Mouse (Mus musculus) heart, postnatal 0 days (tissue): ENCODE results near the gene Cnot4. TPM values are rescaled to one million over a fixed set of nuclear protein-coding genes. Genes with fewer than 3 reads are reported as not detected.

Source experiments
- ATAC-seq: fragments of 200-750 bp; cut with Nextera tagmentation; 2 replicates; pipeline ENCODE4 v1.8.0; 2017; ENCODE audit warnings: low read depth, moderate number of reproducible peaks, moderate library complexity; ENCODE audit not compliant: insufficient read depth
- DNase-seq: peaks from one replicate; pipeline ENCODE4 v3.0.0-alpha.2; 2016; ENCODE audit warnings: low spot score
- H3K27ac ChIP-seq: fragments of 300-500 bp; sonication (generic); 2 replicates; pipeline ENCODE4 v1.5.1; 2014; ENCODE audit warnings: low read depth, mild to moderate bottlenecking
- H3K27me3 ChIP-seq: fragments of 300-500 bp; sonication (generic); 2 replicates; pipeline ENCODE4 v1.6.1; 2014; ENCODE audit warnings: low read length, mixed read lengths; ENCODE audit not compliant: control insufficient read depth, insufficient read depth
- H3K36me3 ChIP-seq: fragments of 300-500 bp; sonication (generic); replicated peaks from 2 replicates; pipeline ENCODE4 v1.6.1; 2014; ENCODE audit warnings: low read length, mixed read lengths; ENCODE audit not compliant: control insufficient read depth, insufficient read depth
- H3K4me1 ChIP-seq: fragments of 300-500 bp; sonication (generic); 2 replicates; pipeline ENCODE4 v1.6.1; 2014; ENCODE audit warnings: antibody characterized with exemption; ENCODE audit not compliant: control insufficient read depth, insufficient read depth
- H3K4me2 ChIP-seq: fragments of 300-500 bp; sonication (generic); 2 replicates; pipeline ENCODE4 v1.6.1; 2014; ENCODE audit warnings: low read depth, mild to moderate bottlenecking, low read length, moderate library complexity
- H3K4me3 ChIP-seq: fragments of 300-500 bp; sonication (generic); 2 replicates; pipeline ENCODE4 v1.5.1; 2014; ENCODE audit warnings: low read depth, low read length
- H3K9ac ChIP-seq: fragments of 300-500 bp; sonication (generic); replicated peaks from 2 replicates; pipeline ENCODE4 v1.6.1; 2014; ENCODE audit warnings: low read depth, low read length, mixed read lengths
- H3K9me3 ChIP-seq: fragments of 300-500 bp; sonication (generic); replicated peaks from 2 replicates; pipeline ENCODE4 v1.6.1; 2016; ENCODE audit warnings: low read length; ENCODE audit not compliant: control insufficient read depth
- CTCF ChIP-seq: IDR thresholded peaks from 2 replicates; pipeline ENCODE4 v1.5.1; 2016; ENCODE audit warnings: antibody characterized with exemption, control low read depth, low read depth
- EP300 ChIP-seq: IDR thresholded peaks from 2 replicates; pipeline ENCODE4 v1.6.1; 2016; ENCODE audit warnings: antibody characterized with exemption, low read depth
- WGBS: fragments of 180-500 bp; shearing (Covaris S2); extraction: QIAGEN DNeasy Blood & Tissue Kit; methylation state at CpG from one replicate; pipeline ENCODE4 v1.1.7; 2014; 5-methylcytosine and 5-hydroxymethylcytosine counted together
- polyA plus RNA-seq: library from polyadenylated mRNA; unstranded; fragments of >200 nt; fragmentation: Nextera tagmentation; extraction: Ambion mirVana; gene quantifications from 2 replicates; pipeline ENCODE4 v1.2.1, GENCODE M21; 2015
- total RNA-seq: library from RNA; depleted of rRNA; stranded (reverse); fragments of >200 nt; gene quantifications from 2 replicates; pipeline ENCODE4 v1.2.3, GENCODE M21; 2014; ENCODE audit warnings: low replicate concordance

Gene Cnot4
- total and polyA plus RNA-seq, 2 experiments from 2014 or later, result 13.3 to 15.0 TPM

- TF ChIP-seq CTCF (no peak), EP300 (no peak)
- Histone ChIP-seq H3K4me1 (no peaks in the 10 kb centered on the region), H3K27ac (no peak overlapping the region), H3K4me3 (no peak overlapping the region), H3K9me3 (no peaks in the 10 kb centered on the region), H3K36me3 (no peaks in the 10 kb centered on the region), H3K4me2 (no peak overlapping the region), H3K27me3 (no peaks in the 10 kb centered on the region), H3K9ac (no peak overlapping the region)
- 98% methylated on average over 3 of the region's 3 CpGs for WGBS
- ATAC-seq, result no peak
- no peak for DNase-seq
Observed at GRCm38 (mm10) chr6:35084927-35085326, 48.6 kb downstream of the Cnot4 start.

- H3K9me3 ChIP-seq, result no peaks in the 10 kb centered on the region
- H3K4me3 ChIP-seq, result no peak overlapping the region
Observed at GRCm38 (mm10) chr6:35075148-35075547, 58.4 kb downstream of the Cnot4 start.

DNA sequence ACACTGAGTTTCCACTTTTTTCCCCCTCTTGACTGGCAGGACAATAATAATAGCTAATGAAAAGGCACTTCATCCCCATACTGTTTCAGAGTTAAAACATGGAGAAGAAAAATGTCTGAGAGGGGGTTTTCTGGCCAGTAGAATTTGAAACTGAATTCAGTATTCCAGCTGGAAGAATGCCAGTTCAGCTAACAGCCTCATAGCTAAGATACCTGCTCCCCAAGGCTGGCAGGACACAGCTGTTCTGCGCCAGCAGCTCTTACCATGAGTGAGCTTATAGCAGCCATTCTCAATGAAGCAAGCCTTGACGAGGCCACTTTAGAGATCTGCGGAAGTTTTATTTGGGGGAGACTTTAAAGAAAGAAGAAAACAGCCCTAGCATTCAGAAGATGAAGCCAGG is 62.3 kb downstream of the Cnot4 start:
- Histone ChIP-seq H3K27ac (no peak overlapping the region), H3K4me3 (no peak overlapping the region), H3K9ac (no peak overlapping the region), H3K27me3 (no peaks in the 10 kb centered on the region), H3K4me2 (no peak overlapping the region), H3K36me3 (peaks cover 30% of the 10 kb centered on the region), H3K4me1 (0 out of 2 replicates have a peak, but pooled peaks cover 3% of the 10 kb centered on the region), H3K9me3 (no peaks in the 10 kb centered on the region)
- no peak for TF ChIP-seq CTCF
- TF ChIP-seq EP300, result no peak
- WGBS, result 48% methylated on average over 3 of the region's 3 CpGs
- no peak for ATAC-seq
- DNase-seq, result peak; percentile 19

More at GRCm38 (mm10) chr6:35075148-35075547, 58.4 kb downstream of the Cnot4 start:
- DNase-seq (no peak), ATAC-seq (no peak)
- 96% methylated on average over 9 of the region's 9 CpGs for WGBS
- no peak overlapping the region for H3K9ac ChIP-seq
- H3K36me3 ChIP-seq, result peaks cover 26% of the 10 kb centered on the region
- TF ChIP-seq CTCF, result no peak
- TF ChIP-seq EP300, result no peak
- no peak overlapping the region for H3K27ac ChIP-seq
- H3K4me2 ChIP-seq, result no peak overlapping the region
- H3K4me1 ChIP-seq, result 0 out of 2 replicates have a peak, but pooled peaks cover 3% of the 10 kb centered on the region
- no peaks in the 10 kb centered on the region for H3K27me3 ChIP-seq

GRCm38 (mm10) chr6:35062446-35062845 is 71.1 kb downstream of the Cnot4 start:
- TF ChIP-seq EP300 (no peak), CTCF (peak; percentile 23)
- Histone ChIP-seq H3K9me3 (no peaks in the 10 kb centered on the region), H3K27ac (no peak overlapping the region), H3K36me3 (peaks cover 20% of the 10 kb centered on the region), H3K4me1 (peaks cover 5% of the 10 kb centered on the region; the same call in 1 of the 2 replicates), H3K27me3 (no peaks in the 10 kb centered on the region), H3K9ac (no peak overlapping the region), H3K4me2 (no peak overlapping the region), H3K4me3 (no peak overlapping the region)
- peak; percentile 11 for DNase-seq
- WGBS, result 29% methylated on average over 1 of the region's 1 CpGs
- no peak for ATAC-seq

DNA sequence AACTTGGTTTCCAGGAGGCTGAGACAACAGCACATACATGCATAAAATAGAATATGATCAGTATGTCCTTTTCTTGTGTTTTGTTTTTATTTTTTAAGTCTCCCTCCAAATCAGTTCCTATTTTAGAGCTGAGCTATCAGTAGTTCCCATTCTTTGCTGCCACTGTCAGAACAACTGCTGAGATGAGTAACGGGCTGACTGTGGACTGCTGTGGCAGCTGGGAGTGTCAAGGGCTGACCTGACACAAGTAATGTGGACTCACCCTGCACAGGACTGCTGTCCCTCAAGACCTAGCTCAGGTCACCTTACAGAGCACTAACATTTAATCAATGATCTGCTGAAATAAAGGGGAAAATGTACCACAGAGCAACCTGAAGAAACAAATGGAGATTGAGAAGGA is 90.4 kb downstream of the Cnot4 start:
- TF ChIP-seq CTCF, result no peak
- no peak for TF ChIP-seq EP300
- no peak overlapping the region for H3K9ac ChIP-seq
- H3K9me3 ChIP-seq, result no peaks in the 10 kb centered on the region
- no peak overlapping the region for H3K4me2 ChIP-seq
- H3K36me3 ChIP-seq, result no peaks in the 10 kb centered on the region
- DNase-seq (no peak), ATAC-seq (no peak)
- H3K27ac ChIP-seq, result no peak overlapping the region
- no peak overlapping the region for H3K4me3 ChIP-seq
- WGBS, result 56% methylated on average over 1 of the region's 1 CpGs
- no peaks in the 10 kb centered on the region for H3K27me3 ChIP-seq
- H3K4me1 ChIP-seq, result no peaks in the 10 kb centered on the region; the same call in 1 of the 2 replicates

DNA sequence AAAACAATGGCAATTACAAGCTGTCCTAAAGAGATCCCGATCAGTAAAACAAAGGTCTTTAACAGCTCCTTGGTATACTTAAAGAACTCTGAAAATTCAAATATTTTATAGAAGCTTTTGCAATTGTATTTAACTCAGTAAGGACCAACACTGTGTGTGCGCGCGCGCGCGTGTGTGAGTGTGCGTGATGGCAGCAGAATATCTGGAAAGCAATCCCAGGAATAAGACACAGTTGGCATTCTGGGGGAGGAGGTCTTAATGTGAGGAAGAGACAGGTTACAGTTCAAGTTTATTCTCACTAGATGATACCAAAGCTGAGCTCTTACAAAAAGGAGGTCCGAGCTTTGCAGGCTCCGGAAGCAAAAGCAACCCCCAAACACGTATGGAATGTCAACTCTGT is 100.2 kb downstream of the Cnot4 start:
- no peak for DNase-seq
- ATAC-seq, result no peak
- Histone ChIP-seq H3K9me3 (no peaks in the 10 kb centered on the region), H3K27me3 (no peaks in the 10 kb centered on the region), H3K27ac (no peak overlapping the region), H3K4me2 (no peak overlapping the region), H3K4me1 (no peaks in the 10 kb centered on the region), H3K36me3 (0 out of 2 replicates have a peak, but pooled peaks cover 6% of the 10 kb centered on the region), H3K4me3 (no peak overlapping the region), H3K9ac (no peak overlapping the region)
- TF ChIP-seq EP300, result no peak
- TF ChIP-seq CTCF, result no peak
- 89% methylated on average over 11 of the region's 11 CpGs for WGBS
